Mouse (Mus musculus) retina, postnatal 1 day (tissue): Measurements from ENCODE around the gene Cenpe.
"Not testable (repeated sequence)": the region's sequence is repeated elsewhere in the genome, so short reads cannot be mapped to it uniquely, and the experiment has no call there.

Experiments
- DNase-seq: peaks from one replicate; pipeline ENCODE4 v3.0.0-alpha.2; 2012

The Cenpe gene

GRCm38 (mm10) chr3:135211805-135212657 is at the start of gene Cenpe:
Gene Cenpe, plus strand, starts transcription at chr3:135212537.
- peak; percentile 96 for DNase-seq

GRCm38 (mm10) chr3:135171898-135172446 is 40.4 kb upstream of the Cenpe start:
- peak; percentile 15 for DNase-seq

- DNase-seq, result no peak
Observed at GRCm38 (mm10) chr3:135191861-135192260, 20.5 kb upstream of the Cenpe start.

- not testable (repeated sequence) for DNase-seq
Observed at GRCm38 (mm10) chr3:135198051-135198450, 14.3 kb upstream of the Cenpe start.

- no peak for DNase-seq
Observed at GRCm38 (mm10) chr3:135200409-135201303, 11.7 kb upstream of the Cenpe start.

- DNase-seq, result peak; percentile 60
Observed at GRCm38 (mm10) chr3:135206621-135207020, 5.7 kb upstream of the Cenpe start.

GRCm38 (mm10) chr3:135212658-135213350 is 467 bp downstream of the Cenpe start:
- DNase-seq, result peak; percentile 7

GRCm38 (mm10) chr3:135232058-135232457 is 19.7 kb downstream of the Cenpe start:
- no peak for DNase-seq

- DNase-seq, result no peak
Observed at GRCm38 (mm10) chr3:135232462-135232861, 20.1 kb downstream of the Cenpe start.

GRCm38 (mm10) chr3:135245733-135246132 is 33.4 kb downstream of the Cenpe start:
- peak; percentile 52 for DNase-seq

- DNase-seq, result no peak
Observed at GRCm38 (mm10) chr3:135246828-135247227, 34.5 kb downstream of the Cenpe start.

- peak; percentile 48 for DNase-seq
Observed at GRCm38 (mm10) chr3:135249104-135249503, 36.8 kb downstream of the Cenpe start.

- DNase-seq, result no peak
Observed at GRCm38 (mm10) chr3:135251825-135252224, 39.5 kb downstream of the Cenpe start.

GRCm38 (mm10) chr3:135254784-135255183 is 42.4 kb downstream of the Cenpe start:
- DNase-seq, result no peak

GRCm38 (mm10) chr3:135258919-135259318 is 46.6 kb downstream of the Cenpe start:
- no peak for DNase-seq

- DNase-seq, result no peak
Observed at GRCm38 (mm10) chr3:135260233-135260632, 47.9 kb downstream of the Cenpe start.

- no peak for DNase-seq
Observed at GRCm38 (mm10) chr3:135268616-135269015, 56.3 kb downstream of the Cenpe start.

- DNase-seq, result no peak
Observed at GRCm38 (mm10) chr3:135269391-135269990, 57.2 kb downstream of the Cenpe start.

GRCm38 (mm10) chr3:135272627-135273026 is 60.3 kb downstream of the Cenpe start:
- peak; percentile 29 for DNase-seq

- DNase-seq, result no peak
Observed at GRCm38 (mm10) chr3:135273047-135273446, 60.7 kb downstream of the Cenpe start.

GRCm38 (mm10) chr3:135280160-135280559 is 67.8 kb downstream of the Cenpe start:
- no peak for DNase-seq
